Mouse (Mus musculus) embryo, embryonic 11 days (tissue): Measurements from ENCODE around the gene Bscl2.
"Not testable (repeated sequence)": the region's sequence is repeated elsewhere in the genome, so short reads cannot be mapped to it uniquely, and the experiment has no call there.

Source experiments
- DNase-seq: peaks from one replicate; pipeline ENCODE4 v3.0.0-alpha.2; 2015

Bscl2 gene

DNA sequence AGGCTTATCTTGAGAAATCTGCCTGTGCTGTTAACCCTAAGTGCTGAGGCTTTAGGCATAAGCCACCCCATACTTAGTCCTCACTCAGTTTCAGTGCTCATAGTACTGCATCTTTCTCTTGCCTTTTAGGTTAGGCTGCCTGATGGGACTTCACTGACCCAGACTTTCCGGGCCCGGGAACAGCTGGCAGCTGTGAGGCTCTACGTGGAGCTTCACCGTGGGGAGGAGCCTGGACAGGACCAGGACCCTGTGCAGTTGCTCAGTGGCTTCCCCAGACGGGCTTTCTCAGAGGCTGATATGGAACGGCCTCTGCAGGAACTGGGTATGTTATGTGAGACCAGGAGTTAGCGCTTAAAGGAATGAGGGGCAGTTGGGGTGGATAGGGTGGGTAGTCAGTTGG, 37.8 kb downstream of the Bscl2 start:
- DNase-seq: no peak

DNA sequence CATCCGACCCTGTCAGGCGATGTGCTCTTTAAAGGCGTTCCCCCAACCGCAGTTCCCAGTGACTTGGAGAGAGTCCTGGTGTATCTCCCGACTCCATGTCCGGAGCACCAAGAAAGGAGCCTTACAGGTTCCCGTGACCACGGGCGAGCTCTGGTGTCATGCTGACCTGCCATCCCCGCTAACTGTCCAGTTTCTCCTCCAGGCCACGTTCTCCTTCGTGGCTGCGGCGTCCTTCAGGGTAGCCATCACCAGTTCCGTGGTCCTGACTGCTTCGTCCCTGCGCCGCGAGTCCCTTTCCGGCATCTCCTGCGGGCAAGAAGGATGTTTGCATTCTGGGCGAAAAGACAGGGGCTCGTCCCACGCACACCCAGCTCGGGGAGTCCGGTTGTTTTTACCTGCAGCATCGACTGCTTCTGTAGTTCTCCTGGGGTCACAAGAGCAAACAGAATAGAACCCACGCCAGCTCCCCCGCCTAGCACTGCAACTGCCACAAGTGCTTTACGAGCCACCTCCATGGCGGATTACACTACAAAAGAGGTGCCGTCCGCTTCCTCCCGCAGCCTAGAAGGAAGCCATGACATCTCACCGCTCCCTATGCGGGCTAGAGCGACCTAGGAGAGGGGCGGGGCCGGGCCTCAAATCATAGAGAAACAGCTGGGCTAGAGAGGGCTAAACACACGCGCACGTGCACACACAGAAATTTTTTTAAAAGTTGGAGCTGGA, 43.2 kb downstream of the Bscl2 start, which contains the start of gene Uqcc3:
Gene Uqcc3, minus strand, starts transcription at position 613 of the 723 bp plus-strand sequence.
- DNase-seq: peak; percentile 95

DNA sequence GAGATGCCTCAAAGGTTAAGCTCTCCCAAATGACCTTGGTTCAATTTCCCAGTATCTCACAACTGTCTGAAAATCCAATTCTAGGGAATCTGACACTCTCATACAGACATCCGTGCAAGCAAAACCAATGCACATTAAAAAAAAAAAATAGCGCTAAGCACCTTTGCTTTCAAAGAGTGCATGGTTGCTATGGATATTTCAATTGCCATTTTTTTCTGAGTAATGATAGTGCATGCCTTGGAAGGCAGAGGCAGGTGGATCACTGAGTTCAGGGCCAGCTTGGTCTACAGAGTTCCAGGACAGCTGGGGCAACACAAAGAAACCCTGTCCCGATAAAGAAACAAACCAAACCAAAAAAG, 43.7 kb downstream of the Bscl2 start:
- DNase-seq: no peak

DNA sequence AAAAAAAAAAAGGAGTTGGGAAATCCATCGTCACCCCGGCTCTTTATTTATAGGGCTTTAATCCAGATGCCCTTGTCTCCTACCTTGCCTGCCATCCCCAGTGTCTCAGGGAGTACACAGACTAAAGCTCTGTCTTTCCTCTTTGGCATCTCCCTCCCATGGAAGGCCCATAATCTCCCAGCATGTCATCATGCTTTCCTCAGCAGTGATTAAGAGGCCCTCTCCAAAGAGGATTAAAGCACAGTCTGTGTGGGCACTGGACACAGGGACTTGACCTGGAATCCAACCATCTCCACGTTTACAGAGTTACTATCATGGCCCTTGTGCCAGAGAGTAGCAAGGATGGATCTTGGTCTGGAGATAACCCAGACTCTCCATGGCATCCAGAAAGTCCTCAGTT, 46.3 kb downstream of the Bscl2 start, which contains the start of the genes Lbhd1 and Gm49403:
Gene Lbhd1, plus strand, starts transcription at position 117 of the 400 bp plus-strand sequence.
Gene Gm49403, plus strand, starts transcription at position 315 of the 400 bp plus-strand sequence.
- no peak for DNase-seq

DNA sequence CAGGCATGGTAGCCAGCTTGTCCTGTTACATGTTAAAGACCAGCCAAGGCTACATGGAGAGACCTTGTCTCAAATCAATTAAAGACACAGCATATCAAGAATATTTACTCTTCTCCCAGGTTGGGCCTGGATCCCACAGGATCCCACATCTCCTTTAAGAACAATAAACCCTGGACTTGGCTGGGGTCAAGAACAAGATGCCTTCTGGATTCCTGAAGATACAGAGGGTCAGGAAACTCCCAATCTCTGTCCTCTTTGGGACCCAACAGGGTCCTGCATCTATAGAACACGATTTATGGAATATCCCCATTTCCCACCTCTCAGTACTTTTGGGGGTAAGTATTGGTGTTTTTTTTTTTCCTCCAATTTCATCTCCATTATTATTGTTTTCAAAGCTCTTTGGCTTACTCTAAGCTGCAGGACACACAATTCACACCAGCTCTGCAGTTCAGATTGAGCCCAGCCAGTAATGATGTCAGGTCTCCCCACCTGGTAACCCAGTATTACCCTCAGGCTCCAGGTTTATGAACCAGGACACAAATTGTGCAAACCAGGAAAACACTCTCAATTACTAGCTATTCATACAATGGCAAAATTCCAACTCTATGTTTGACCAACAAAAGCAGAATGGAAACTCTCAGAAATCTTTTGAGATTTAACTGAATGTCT, 49.8 kb downstream of the Bscl2 start:
- DNase-seq: no peak

DNA sequence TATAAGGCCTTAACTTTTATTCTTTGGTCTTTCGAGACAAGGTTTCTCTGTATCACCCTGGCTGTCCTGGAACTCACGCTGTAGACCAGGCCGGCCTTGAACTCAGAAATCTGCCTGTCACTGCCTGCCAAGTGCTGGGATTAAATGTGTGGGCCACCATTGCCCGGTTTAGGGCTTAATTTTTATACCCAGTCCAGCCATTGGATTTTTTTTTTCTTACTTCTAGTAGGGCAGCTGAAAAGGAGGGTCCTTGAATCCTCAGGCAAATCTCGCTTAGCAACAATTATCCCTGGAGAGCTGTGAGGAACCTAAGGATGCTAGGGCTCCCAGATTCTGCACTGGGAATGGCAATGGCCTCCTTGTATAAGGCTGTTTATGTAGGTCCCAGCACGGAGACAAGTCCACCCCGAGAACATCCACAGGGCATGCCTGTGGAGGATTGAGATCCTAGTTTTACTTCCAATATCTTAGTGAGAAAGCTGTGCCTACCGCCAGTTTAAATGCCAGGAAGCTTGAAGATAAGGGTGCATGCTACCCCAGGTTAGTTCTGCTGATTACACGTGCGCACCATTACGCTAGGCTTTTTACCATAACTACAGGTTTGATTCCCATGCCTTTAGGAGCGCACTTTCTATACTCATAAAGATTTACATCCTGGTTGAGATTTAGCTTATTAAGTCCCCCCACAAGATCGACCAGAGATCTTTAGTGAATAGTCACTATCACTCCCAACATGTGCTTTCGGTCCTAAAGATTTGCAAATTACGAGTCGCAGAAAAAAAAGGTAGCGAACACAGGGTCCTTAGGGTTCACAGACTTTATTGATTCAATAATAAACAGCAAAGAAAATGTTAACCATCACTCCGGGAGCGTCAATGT, 50.6 kb downstream of the Bscl2 start:
- no peak for DNase-seq

DNA sequence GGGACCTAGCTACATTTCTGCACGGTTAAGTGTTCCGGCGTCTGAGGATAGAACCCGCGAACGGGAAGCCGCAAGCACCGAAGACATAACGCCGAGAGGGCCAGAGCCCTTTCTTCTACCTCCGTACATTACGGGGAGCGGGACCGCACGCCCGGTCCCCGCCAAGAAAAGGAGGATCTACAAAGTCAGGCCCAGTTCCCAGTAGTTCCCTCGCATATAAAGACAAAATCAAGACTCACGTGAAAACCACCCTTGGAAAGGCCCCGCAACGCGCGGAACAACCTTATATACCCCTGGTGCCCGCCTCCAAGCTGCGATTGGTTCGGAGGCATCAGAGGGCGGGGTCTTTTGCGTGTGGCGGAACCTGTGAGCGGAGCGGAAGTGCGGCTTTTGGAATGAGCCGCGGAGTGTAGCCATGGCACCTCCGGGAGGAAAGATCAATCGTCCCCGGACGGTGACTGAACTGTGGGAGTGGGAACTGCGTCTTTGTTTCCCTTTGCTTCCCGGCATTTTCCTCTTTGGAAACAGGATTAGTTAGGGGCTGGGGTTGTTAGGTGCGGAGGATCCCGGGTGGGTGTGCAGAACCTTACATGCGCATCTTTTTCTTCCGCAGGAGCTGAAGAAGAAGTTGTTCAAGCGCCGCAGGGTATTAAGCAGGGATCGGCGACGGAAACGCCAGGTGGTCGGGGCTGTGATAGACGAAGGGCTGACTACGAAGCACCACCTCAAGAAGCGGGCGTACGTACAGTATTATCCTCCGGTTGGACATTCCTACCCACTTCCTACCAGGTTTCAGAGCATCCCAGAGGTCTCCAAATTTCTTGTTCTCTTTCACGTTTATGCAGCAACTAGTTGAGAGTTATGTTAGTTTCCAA, 51.5 kb downstream of the Bscl2 start, which contains the start of the genes 1810009A15Rik and Gm49416:
Gene 1810009A15Rik, plus strand, starts transcription at position 343 of the 875 bp plus-strand sequence.
Gene Gm49416, plus strand, starts transcription at position 416 of the 875 bp plus-strand sequence.
- peak; percentile 99 for DNase-seq

DNA sequence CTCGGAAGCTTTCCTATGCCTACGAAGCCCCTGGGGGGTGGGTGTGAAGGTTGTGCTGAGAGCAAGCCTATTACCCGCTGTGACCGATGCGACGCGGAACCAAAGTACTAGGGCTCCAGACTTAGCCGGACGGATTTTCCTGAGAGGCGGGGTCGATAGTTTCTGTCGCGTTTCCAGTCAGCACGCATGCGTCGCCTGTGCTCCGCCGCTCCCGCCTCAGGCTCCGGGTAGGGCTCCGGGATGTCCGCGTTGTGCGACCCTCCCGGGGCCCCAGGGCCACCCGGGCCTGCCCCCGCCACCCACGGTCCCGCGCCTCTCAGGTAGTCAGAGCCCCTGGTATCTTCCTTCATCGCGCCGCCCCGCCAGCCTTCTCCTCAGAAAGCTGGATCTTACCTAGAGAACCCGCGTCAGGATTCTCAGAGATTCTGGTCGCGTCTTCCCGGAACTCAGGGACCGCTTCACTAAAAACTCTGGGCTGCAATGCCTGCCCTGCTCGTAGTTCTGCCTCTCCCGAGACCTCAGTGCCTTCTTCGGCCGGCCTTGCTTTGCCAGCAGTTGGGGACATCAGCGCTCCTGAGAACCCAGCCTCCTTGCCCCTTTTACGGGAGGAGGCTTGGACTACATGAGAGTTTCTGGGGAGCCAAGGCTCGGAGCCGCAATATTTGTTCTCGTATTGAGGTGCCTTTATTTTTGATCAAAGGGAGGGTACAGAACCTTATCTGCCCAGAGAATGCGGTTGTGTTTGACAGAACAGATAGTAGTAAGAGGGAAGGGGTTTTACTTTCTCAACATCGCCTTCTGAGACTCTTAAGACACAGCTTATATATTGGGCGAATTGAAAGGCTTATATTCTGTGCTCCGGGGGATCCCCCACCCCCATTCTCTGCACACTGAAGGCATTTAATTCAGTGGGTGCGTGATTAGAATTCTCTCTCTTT, 55.8 kb downstream of the Bscl2 start, which contains the start of gene Ints5:
Gene Ints5, plus strand, starts transcription at position 177 of the 938 bp plus-strand sequence.
- DNase-seq: peak; percentile 93

DNA sequence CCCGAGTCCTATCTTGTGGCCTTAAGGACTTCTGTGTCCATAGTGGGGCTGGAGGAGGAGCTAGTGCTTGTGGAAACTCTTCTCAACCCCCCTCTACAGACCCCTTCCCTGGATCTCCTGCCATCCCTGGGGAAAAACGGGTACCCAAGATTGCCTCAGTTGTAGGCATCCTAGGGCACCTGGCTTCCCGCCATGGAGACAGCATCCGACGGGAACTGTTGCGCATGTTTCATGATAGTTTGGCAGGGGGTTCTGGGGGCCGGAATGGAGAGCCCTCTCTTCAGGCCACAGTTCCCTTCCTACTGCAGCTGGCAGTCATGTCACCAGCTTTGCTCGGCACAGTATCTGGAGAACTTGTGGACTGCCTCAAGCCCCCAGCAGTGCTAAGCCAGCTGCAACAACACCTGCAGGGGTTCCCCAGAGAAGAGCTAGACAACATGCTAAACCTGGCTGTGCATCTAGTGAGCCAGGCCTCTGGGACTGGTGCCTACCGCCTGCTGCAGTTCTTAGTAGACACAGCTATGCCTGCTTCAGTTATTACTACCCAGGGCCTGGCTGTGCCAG, 58.2 kb downstream of the Bscl2 start:
- DNase-seq: no peak

DNA sequence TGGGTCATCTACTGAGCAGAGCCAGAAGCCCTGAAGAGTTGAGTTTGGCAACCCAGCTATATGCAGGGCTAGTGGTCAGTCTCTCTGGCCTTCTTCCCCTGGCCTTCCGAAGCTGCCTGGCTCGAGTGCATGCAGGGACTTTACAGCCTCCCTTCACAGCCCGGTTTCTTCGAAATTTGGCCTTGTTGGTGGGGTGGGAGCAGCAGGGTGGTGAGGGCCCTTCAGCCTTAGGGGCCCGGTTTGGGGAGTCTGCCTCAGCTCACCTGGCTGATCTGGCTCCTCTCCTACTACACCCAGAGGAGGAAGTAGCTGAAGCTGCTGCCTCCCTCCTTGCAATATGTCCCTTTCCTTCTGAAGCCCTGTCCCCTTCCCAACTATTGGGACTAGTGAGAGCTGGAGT, 59.0 kb downstream of the Bscl2 start:
- DNase-seq: not testable (repeated sequence)

DNA sequence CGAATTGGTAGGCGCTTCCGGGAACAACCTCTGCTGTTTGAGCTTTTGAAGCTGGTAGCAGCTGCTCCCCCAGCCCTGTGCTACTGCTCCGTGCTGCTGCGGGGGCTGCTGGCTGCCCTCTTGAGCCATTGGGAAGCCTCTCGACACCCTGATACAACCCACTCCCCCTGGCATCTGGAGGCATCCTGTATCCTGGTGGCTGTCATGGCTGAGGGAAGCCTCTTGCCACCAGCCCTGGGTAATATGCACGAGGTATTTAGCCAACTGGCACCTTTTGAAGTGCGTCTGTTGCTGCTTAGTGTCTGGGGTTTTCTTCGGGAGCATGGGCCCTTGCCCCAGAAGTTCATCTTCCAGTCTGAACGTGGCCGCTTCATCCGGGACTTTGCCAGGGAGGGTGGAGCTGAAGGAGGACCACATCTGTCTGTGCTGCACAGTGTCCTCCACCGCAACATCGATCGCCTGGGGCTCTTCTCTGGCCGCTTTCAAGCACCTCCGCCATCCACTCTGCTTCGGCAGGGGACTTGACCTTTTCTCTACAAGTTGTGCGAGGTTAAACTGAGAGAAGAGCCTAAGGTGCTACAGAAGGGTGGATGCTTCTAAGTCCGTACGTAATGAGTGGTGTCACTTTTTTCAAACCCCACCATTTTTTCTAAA, 60.1 kb downstream of the Bscl2 start:
- peak; percentile 44 for DNase-seq

DNA sequence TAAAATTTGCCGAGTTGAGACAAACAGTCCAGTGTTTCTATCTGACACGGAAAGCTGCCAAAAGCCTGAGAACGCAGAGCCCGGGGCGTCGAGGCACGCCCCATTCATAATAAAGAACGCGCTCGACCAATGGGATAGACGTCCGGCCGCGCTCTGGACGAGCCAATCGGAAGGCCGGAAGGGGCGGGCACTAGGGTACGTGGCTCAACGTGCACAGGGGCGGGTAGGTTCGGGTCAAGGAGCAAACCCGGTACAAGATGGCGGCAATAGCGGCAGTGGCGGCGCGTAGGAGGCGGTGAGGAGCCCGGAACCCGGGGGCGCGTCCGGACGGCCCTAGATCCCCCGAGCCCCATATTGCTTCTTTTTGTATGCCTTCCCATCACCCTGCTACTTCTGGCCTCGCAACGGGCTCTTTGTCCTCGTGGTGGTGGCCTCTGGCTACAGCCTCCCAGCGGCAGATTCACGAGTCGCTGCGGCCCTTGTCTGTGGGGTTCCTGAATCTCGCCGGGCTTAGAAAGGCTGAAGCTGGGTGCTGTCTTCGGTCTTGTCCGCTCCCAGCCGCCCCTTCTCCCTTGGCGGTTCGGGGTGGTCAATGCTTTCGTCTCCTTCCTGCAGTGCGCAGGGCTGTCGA, 60.7 kb downstream of the Bscl2 start, which contains the start of gene Ganab:
Gene Ganab, plus strand, starts transcription at position 207 of the 631 bp plus-strand sequence.
- DNase-seq: peak; percentile 100
